ENCODE assay signal across 8 mouse cellular contexts in the genomic region with DNA sequence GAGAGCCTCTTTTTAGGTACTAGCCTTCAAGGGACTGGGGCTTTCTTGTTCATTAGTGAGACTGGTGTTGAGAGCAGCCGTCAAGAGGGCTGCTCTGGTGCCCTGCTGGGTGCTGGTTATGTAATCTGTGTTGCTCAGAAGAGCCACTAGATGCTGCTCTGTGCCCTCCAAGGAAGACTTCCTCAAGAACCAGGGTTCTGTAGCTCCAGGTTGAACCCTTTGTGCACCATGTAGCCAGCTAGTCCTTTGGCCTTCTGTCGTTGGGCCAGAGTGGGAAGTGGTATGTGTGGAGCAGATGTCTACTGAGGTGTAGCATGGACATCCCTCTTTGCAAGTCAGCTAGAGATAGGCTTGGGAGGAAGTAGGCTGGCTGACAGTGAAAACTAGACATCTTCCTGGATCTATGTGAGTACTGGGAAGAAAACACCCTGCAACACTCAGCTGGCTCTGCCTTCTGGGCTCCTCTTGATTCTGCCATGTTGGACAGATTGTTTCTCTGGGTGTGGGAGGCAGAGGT. TPM values are rescaled to one million over a fixed set of nuclear protein-coding genes. Genes with fewer than 3 reads are reported as not detected.
DNase-seq lines count a peak whose midpoint lies in the region; TF ChIP-seq lines count a peak whose summit lies in the region.

No protein-coding gene starts in this region.

- peaks cover 6% of the 10 kb centered on the region; the same call in 1 of the 2 replicates for H3K4me1 ChIP-seq in kidney, adult 2 months (ENCODE audit: control insufficient read depth, insufficient read depth, low read length)

- H3K4me3 ChIP-seq in kidney, adult 2 months (ENCODE audit: insufficient read depth, low read depth, low read length) = no peak overlapping the region

- WGBS in kidney, adult 2 months = 42% methylated on average over 2 of the region's 2 CpGs

- no peaks in the 10 kb centered on the region for H3K27me3 ChIP-seq in kidney, adult 2 months (replicated peaks; ENCODE audit: control insufficient read depth, insufficient read depth, low read length)

- no peaks in the 10 kb centered on the region; the same call in 1 of the 2 replicates for H3K36me3 ChIP-seq in kidney, adult 2 months (ENCODE audit: control insufficient read depth, insufficient read depth, low read length)

- no peak overlapping the region for H3K27ac ChIP-seq in kidney, adult 2 months (ENCODE audit: insufficient read depth, low read depth, low read length)

- TF ChIP-seq POLR2A in kidney, adult 2 months (IDR thresholded peaks at IDR 0.05; ENCODE audit: low read depth, low read length) = no peak

- peak; percentile 27 for DNase-seq in kidney, adult 2 months
- DNase-seq in kidney, postnatal 10 days = no peak
- DNase-seq in A20 (ENCODE audit: low read depth, low spot score) (peak; percentile 48), R1 (ENCODE audit: low read depth, low spot score) (peak; percentile 22)
- peak; percentile 31 to 51 for DNase-seq in layer of hippocampus, postnatal 10 days (ENCODE audit: low spot score in 2 of 2)
- no peak for DNase-seq in urinary bladder, postnatal 36 days (ENCODE audit: low spot score in 2 of 2)
- no peak for DNase-seq in T-cell, adult 2 months (ENCODE audit: low spot score)
- no peak for DNase-seq in adrenal gland, postnatal 10 days

- TF ChIP-seq CTCF in kidney, adult 2 months (conservative IDR thresholded peaks at IDR 0.05; ENCODE audit: insufficient read depth, insufficient read length, low read depth, low read length) = peak; percentile 33

RNA-seq across cellular contexts. Expression of a gene that starts 2.6 kb away (rescaled TPM):
- 0.53 and 1.0 TPM in 2 replicates for polyA plus RNA-seq in kidney, adult 2 months (2012; rRNA removed)
- 100 to 1,000 TPM; 277 to 285 TPM for total RNA-seq in layer of hippocampus, postnatal 10 days (2021)
- total RNA-seq in adrenal gland, postnatal 10 days (2021) = 1 to 10 TPM; 2.2 to 3.9 TPM

RNA-seq across cellular contexts. Expression of a gene that starts 45.8 kb away (rescaled TPM):
- polyA plus RNA-seq in kidney, adult 2 months (2012; rRNA removed) = 52.8 and 53.4 TPM in 2 replicates
- 100 to 1,000 TPM; 106 to 116 TPM for total RNA-seq in layer of hippocampus, postnatal 10 days (2021)
- total RNA-seq in adrenal gland, postnatal 10 days (2021) = 100 to 1,000 TPM; 108 to 118 TPM

Comparison
In these comparisons a context has a peak if more than half of its experiments do, and no peak if none do; other contexts are left out.
1. DNase-seq: peak in kidney, adult 2 months (single experiment), A20 (single experiment), R1 (single experiment) and layer of hippocampus, postnatal 10 days (2 of 2); none in kidney, postnatal 10 days (single experiment), urinary bladder, postnatal 36 days (0 of 2), T-cell, adult 2 months (single experiment) and adrenal gland, postnatal 10 days (single experiment).
2. RNA of a gene that starts 2.6 kb away (total RNA-seq): 277 to 285 TPM in layer of hippocampus, postnatal 10 days; 2.2 to 3.9 TPM in adrenal gland, postnatal 10 days; every median in the first group is over 10 times any median in the second.